Mouse (Mus musculus): Measurements from ENCODE around the gene Mrpl30. TPM values are rescaled to one million over a fixed set of nuclear protein-coding genes. Genes with fewer than 3 reads are reported as not detected.

The Mrpl30 gene
- 227 and 243 TPM in 2 replicates for polyA plus RNA-seq (2015; fragmentation: Nextera tagmentation; extraction: Ambion mirVana)

DNA sequence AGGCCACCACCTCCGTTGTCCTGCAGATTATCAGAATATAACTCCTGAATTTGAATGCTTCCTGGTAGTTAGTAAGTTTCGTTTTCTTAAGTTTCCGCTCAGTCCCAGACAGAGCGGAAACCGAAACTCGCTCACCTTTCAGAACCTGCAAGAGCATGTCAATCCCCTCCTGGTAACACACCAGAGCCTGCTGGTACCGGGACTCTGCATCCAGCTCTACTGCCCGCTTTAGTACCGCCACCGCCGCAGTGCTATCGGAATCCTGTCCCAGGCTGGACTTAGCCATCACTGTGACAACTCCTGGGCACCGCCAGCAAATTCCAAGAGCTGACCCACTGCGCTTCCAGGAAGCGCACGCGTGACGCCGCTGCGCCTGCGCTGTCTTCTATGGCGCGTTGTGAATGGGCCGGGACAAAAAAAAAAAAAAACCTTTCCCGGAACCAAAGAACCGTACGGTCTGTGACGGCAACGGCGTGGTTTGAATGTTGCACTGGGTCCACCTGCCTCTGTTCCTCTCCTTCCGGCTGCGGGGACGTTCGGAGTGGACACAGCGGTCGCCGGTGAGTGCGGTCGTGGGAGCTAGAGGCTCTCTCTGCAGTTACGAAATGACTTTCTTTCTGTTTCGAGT lies at the start of gene Mrpl30, which contains the start of gene Mitd1:
Mrpl30 (plus strand) TSS at position 453 of the 628 bp plus-strand sequence.
Mitd1 (minus strand) TSS at position 387 of the 628 bp plus-strand sequence.
- ATAC-seq (ENCODE audit: insufficient read depth, low FRiP score, low read depth) = peak; percentile 93
- Histone ChIP-seq H3K9me3 (no peaks in the 10 kb centered on the region), H3K4me2 (peak within 1 kb of the TSS; percentile 73), H3K4me1 (peaks cover 10% of the 10 kb centered on the region), H3K27me3 (replicated peaks) (no peaks in the 10 kb centered on the region), H3K9ac (peak within 1 kb of the TSS; percentile 66), H3K36me3 (peaks cover 6% of the 10 kb centered on the region; the same call in 1 of the 2 replicates), H3K4me3 (replicated peaks) (peak within 1 kb of the TSS; percentile 77), H3K27ac (peak within 1 kb of the TSS; percentile 91)
- under 1% methylated on average over 41 of the region's 41 CpGs for WGBS

DNA sequence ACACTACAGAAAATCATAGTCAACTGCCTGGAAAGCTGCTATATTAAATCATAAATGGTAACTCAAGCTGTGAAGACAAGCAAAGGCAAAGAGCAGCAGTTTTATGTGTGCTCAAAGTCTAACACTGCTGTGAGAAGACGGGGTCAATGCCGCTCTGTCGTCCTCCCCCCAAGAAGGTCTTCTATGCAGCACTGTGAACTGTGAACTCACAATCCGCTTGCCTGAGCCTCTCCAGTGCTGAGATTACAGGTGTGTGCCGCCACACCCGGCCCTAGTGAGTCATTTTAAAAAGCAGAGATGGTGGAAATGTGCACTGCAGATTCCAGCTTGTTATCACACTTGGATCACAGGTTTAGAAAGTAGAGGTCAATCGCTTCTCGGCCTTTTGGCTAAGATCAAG lies 43.4 kb upstream of the Mrpl30 start:
- Histone ChIP-seq H3K9ac (no peak overlapping the region), H3K27ac (no peak overlapping the region), H3K27me3 (replicated peaks) (no peaks in the 10 kb centered on the region), H3K4me1 (no peaks in the 10 kb centered on the region), H3K4me3 (replicated peaks) (no peak overlapping the region), H3K4me2 (no peak overlapping the region), H3K36me3 (no peaks in the 10 kb centered on the region), H3K9me3 (no peaks in the 10 kb centered on the region)
- 75% methylated on average over 8 of the region's 8 CpGs for WGBS
- no peak for ATAC-seq (ENCODE audit: insufficient read depth, low FRiP score, low read depth)

DNA sequence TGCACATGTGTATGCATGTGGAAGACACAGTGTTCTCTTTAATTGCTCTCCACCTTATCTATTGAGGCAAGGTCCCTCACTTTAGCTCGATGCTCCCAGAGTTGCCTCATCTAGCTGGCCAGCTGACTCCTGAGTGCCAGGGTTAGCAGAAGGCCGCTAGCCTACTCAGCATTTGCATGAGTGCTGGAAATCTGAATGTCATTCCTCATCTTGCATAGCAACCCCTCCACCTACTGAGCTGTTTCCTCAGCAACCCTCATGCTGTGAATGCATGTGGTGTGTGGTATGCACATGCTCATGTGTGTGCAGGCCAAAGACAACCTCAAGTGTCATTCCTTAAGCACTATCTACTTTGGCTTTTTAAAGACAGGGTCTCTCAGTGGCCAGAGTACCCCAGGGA lies 39.6 kb upstream of the Mrpl30 start:
- Histone ChIP-seq H3K9me3 (no peaks in the 10 kb centered on the region), H3K4me3 (replicated peaks) (no peak overlapping the region), H3K27me3 (replicated peaks) (no peaks in the 10 kb centered on the region), H3K9ac (no peak overlapping the region), H3K4me2 (no peak overlapping the region), H3K4me1 (no peaks in the 10 kb centered on the region), H3K36me3 (no peaks in the 10 kb centered on the region), H3K27ac (no peak overlapping the region)
- no peak for ATAC-seq (ENCODE audit: insufficient read depth, low FRiP score, low read depth)
- WGBS = 42% methylated on average over 2 of the region's 2 CpGs

DNA sequence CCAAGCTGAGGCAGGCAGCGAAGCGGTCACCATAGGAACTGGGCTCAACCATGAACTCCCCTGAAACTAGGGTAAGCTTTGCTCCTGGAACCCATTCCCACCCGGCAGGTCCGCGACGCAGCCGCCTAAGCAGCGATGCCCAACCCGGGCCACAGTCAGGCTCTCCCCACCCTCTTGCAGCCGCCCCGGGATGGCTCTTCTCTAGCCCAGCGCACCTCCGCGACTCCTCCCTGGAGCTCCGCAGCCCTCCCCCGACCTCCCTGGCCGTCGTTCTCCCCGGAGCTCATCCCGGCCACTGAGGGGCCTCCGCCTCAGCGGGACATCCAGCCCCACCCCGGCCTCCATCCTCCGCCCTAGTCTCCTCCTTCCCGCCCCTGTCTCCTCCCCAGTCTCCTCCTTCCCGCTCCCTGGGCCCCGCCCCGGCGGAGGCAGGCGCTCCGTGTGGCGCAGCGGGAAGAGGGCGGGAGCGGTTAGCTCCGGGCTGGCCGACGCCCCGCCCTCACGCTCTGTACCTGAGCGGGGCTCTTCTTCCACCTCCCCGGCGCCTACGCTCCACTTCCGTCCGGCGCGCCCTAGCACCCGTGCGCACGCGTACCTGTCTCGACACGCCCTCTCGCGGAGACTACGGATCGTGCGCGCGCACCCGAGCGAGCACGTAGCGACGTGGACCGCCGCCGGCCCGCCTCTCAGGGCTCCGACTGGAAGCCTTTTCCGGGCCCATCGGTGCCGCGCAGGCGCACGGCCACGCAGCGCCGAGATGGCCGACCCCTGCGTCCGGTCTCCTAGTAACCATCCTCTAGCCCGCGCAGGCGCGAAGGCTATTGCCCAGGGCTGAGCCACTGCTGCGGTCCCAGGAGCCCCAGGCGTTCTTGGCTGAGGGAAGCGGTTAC lies 25.5 kb upstream of the Mrpl30 start:
- Histone ChIP-seq H3K9ac (peak overlapping the region; percentile 58), H3K36me3 (no peaks in the 10 kb centered on the region), H3K27me3 (replicated peaks) (no peaks in the 10 kb centered on the region), H3K9me3 (no peaks in the 10 kb centered on the region), H3K27ac (peak overlapping the region; percentile 90), H3K4me1 (no peaks in the 10 kb centered on the region), H3K4me2 (peak overlapping the region; percentile 89), H3K4me3 (replicated peaks) (peak overlapping the region; percentile 70)
- WGBS = under 1% methylated on average over 77 of the region's 90 CpGs
- peak; percentile 99 for ATAC-seq (ENCODE audit: insufficient read depth, low FRiP score, low read depth)

DNA sequence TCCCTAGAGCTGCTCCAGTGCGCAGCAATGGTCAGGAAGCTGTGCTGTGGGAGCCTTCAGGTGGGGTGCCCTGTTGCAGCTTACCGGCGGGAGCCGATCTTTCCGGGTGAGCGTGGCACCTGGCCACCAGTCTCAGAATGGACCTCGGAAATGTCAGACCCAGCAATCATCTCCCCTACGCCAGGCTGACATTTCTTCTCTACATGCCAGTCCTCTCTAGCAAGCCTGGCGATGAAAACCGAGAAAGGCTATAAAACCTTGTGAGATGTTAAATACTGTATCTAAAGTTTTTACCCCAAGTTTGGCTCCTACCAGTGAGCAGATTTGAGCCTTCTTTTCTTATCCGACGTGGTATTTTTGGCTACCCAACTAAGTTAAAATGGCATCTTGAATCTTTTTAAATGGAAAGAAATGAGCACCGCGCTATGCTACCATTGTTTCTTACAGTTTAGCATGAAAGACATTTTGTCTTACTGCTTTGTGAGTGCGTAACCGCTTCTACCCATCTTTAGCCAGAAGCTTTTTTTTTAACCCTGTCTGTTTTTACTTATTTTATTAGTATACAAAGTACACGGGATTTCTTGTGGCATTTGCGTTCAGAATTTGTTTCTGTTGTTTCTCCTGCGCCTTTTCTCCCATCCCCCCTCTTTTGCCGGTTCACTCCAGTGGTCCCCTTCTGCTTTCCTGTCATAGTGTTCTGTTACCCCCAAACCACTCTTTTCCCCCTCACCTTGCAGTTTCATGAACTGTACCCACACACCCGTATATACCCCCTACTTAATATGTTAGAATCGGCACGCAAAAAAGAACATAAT lies 24.7 kb upstream of the Mrpl30 start:
- Histone ChIP-seq H3K36me3 (no peaks in the 10 kb centered on the region), H3K9ac (peak overlapping the region; percentile 45), H3K9me3 (no peaks in the 10 kb centered on the region), H3K4me3 (replicated peaks) (peak overlapping the region; percentile 70), H3K4me2 (peak overlapping the region; percentile 89), H3K27ac (peak overlapping the region; percentile 90), H3K4me1 (no peaks in the 10 kb centered on the region), H3K27me3 (replicated peaks) (no peaks in the 10 kb centered on the region)
- 12% methylated on average over 23 of the region's 23 CpGs for WGBS
- ATAC-seq (ENCODE audit: insufficient read depth, low FRiP score, low read depth) = no peak

DNA sequence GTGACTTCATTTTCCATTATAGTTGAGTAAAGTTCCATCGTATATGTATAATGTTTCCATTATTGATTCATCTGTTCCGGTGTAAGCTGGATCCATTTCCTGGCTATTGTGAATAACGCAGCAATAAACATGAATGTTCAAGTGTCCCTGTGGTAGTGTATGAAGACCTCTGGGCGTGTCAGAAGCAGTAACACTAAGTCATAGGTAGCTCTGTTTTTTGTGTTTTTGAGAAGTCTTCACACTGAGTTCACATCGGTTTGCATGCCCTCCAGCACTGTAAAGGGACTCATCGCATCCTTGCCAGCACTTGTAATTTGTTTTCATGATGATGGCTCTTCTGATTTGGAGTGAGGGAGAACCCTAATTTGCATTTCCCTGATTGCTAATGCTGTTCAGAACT lies 24.0 kb upstream of the Mrpl30 start, which contains the start of gene Tsga10:
Tsga10 (minus strand) TSS at position 144 of the 400 bp plus-strand sequence.
- H3K36me3 ChIP-seq = no peaks in the 10 kb centered on the region
- H3K9ac ChIP-seq = peak within 1 kb of the TSS; percentile 45
- peak within 1 kb of the TSS; percentile 89 for H3K4me2 ChIP-seq
- H3K4me1 ChIP-seq = no peaks in the 10 kb centered on the region
- peak within 1 kb of the TSS; percentile 90 for H3K27ac ChIP-seq
- no peaks in the 10 kb centered on the region for H3K9me3 ChIP-seq
- peak within 1 kb of the TSS; percentile 70 for H3K4me3 ChIP-seq (replicated peaks)
- 82% methylated on average over 6 of the region's 6 CpGs for WGBS
- no peak for ATAC-seq (ENCODE audit: insufficient read depth, low FRiP score, low read depth)
- no peaks in the 10 kb centered on the region for H3K27me3 ChIP-seq (replicated peaks)

DNA sequence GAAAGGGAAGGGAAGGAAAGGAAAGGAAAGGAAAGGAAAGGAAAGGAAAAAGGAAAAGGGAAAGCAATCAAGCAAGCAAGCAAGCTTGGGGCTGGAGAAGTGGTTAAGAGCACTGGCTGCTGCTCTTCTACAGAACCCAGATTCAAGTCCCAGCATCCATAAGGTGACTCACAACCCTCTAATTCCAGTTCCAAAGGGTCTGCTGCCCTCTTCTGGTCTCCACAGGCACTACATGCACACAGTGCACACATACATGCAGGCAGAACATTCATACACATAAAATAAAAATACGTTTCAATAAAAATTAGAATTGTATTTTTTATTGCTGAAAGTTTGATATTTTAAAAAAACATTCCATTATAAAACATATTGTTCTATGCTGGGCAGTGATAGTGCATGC lies 23.2 kb upstream of the Mrpl30 start:
- H3K4me2 ChIP-seq = no peak overlapping the region
- 74% methylated on average over 1 of the region's 1 CpGs for WGBS
- ATAC-seq (ENCODE audit: insufficient read depth, low FRiP score, low read depth) = no peak

DNA sequence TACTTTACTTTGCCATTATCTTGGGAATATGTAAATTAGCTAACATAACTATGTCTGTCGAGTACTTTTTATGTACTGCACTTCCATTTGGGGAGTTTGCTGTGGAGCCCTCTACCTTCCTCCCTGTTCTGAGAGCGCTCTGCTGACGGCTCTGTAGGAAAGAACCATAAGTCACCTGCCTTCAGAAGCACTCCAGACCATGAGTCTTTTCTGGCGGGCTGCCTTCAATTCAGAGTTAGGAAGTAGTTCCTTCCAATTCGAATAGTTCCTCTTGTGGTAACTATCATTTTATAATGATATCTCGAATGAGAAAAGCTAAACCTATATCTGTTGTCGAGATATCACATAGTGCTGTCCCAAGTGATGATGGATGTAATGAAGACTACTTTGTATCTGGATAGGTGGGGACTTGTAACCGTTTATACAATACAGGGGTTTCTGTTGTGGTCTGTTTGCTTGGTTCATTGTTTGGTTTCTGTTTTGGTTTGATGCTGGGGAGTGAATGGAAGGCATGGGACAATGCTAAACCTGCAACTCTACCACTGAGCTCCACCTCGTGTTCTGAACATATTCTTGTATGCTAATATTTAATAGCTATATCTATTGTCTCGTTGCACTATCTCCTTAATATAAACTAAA lies 22.5 kb upstream of the Mrpl30 start:
- Histone ChIP-seq H3K4me1 (peaks cover 5% of the 10 kb centered on the region; the same call in 1 of the 2 replicates), H3K27me3 (replicated peaks) (no peaks in the 10 kb centered on the region), H3K9me3 (no peaks in the 10 kb centered on the region), H3K36me3 (no peaks in the 10 kb centered on the region), H3K27ac (no peak overlapping the region), H3K4me2 (no peak overlapping the region), H3K9ac (no peak overlapping the region), H3K4me3 (replicated peaks) (no peak overlapping the region)
- no peak for ATAC-seq (ENCODE audit: insufficient read depth, low FRiP score, low read depth)
- 62% methylated on average over 10 of the region's 10 CpGs for WGBS

More for the DNA sequence above, 23.2 kb upstream of the Mrpl30 start:
- Histone ChIP-seq H3K4me3 (replicated peaks) (no peak overlapping the region), H3K36me3 (no peaks in the 10 kb centered on the region), H3K9ac (no peak overlapping the region), H3K4me1 (peaks cover 5% of the 10 kb centered on the region; the same call in 1 of the 2 replicates), H3K27me3 (replicated peaks) (no peaks in the 10 kb centered on the region), H3K27ac (no peak overlapping the region), H3K9me3 (no peaks in the 10 kb centered on the region)

DNA sequence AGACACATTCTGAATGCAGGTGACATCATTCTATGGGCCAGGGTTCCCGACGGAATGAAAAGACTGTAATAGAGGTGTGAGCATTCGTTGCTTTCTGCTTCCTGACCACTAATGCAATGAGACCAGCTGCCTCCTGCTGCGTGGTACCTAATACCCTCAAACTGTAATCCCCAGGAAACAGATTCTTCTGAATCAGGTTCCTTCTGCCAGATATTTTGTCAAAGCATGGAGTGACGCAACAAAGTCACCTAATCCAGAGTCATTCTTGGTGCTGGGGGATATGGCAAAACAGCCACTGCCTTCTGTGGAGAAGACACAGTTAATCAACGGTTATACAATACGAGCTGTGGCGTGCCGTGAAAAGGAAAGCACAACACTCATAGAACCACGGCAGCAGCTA lies 21.6 kb upstream of the Mrpl30 start:
- 55% methylated on average over 10 of the region's 10 CpGs for WGBS
- no peak overlapping the region for H3K27ac ChIP-seq
- no peak overlapping the region for H3K9ac ChIP-seq
- ATAC-seq (ENCODE audit: insufficient read depth, low FRiP score, low read depth) = no peak
- no peaks in the 10 kb centered on the region for H3K9me3 ChIP-seq
- no peaks in the 10 kb centered on the region for H3K36me3 ChIP-seq
- no peak overlapping the region for H3K4me2 ChIP-seq
- peaks cover 5% of the 10 kb centered on the region; the same call in 1 of the 2 replicates for H3K4me1 ChIP-seq
- H3K27me3 ChIP-seq (replicated peaks) = no peaks in the 10 kb centered on the region
- no peak overlapping the region for H3K4me3 ChIP-seq (replicated peaks)

DNA sequence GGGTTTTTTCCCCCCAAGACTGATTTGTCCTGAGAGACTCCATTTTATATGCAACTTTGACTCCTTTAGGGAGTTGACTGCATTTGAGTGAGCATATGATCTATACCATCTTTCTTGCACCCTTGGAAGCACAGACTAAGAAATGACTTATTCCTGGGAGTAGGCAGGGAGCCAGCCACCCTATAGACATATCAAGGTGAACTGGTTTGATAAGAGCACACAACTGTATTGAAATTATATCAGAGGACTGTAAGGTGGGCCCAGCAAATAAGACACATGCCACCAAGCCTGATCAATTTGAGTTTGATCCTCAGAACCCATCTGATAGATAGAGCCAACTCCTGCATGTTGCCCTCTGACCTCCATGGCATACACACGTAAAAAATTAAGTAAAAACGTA lies 20.9 kb upstream of the Mrpl30 start:
- WGBS = 64% methylated on average over 2 of the region's 2 CpGs
- Histone ChIP-seq H3K27me3 (replicated peaks) (no peaks in the 10 kb centered on the region), H3K4me2 (no peak overlapping the region), H3K27ac (no peak overlapping the region), H3K36me3 (no peaks in the 10 kb centered on the region), H3K4me3 (replicated peaks) (no peak overlapping the region), H3K9me3 (no peaks in the 10 kb centered on the region), H3K9ac (no peak overlapping the region), H3K4me1 (peaks cover 5% of the 10 kb centered on the region; the same call in 1 of the 2 replicates)
- ATAC-seq (ENCODE audit: insufficient read depth, low FRiP score, low read depth) = no peak

DNA sequence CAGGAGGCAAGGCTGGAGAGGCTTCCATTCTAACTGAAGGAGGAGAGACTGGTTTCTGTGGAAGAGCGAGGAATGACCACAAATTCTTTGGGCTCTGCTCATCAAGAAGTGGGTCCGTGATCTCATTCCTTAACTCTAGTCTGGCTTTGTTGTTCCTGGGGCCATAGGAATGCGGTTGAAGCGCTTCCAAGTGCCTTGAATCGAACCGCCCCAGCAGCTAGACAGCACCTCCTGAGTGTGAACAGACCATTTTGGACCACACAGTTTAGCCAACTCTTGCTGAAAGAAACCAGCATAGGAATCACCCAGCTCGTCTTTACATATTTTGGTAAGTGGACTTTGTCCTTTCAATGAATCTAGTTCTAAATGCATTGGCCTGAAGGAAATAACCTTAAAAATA lies 18.6 kb upstream of the Mrpl30 start, which contains the start of gene Lipt1:
Lipt1 (plus strand) TSS at position 35 of the 400 bp plus-strand sequence.
- peak within 1 kb of the TSS; percentile 16 for H3K9ac ChIP-seq
- peak within 1 kb of the TSS; percentile 64 for H3K4me2 ChIP-seq
- peak within 1 kb of the TSS; percentile 61 for H3K4me3 ChIP-seq (replicated peaks)
- H3K4me1 ChIP-seq = peaks cover 5% of the 10 kb centered on the region; the same call in 1 of the 2 replicates
- peak within 1 kb of the TSS; percentile 82 for H3K27ac ChIP-seq
- peaks cover 11% of the 10 kb centered on the region; the same call in 1 of the 2 replicates for H3K36me3 ChIP-seq
- H3K27me3 ChIP-seq (replicated peaks) = no peaks in the 10 kb centered on the region
- no peaks in the 10 kb centered on the region for H3K9me3 ChIP-seq
- 0 out of 2 replicates have a peak, but pooled peaks have one; percentile 44 for ATAC-seq (ENCODE audit: insufficient read depth, low FRiP score, low read depth)
- 7% methylated on average over 7 of the region's 7 CpGs for WGBS
